Mouse (Mus musculus) embryonic fibroblast, embryonic 13.5 days (primary cell): ENCODE measurements around the gene Obsl1.

Source experiments
- CTCF ChIP-seq: IDR thresholded peaks from 2 replicates; pipeline ENCODE4 v1.5.1; 2011; ENCODE audit warnings: mild to moderate bottlenecking, control low read depth, low read length, moderate library complexity, borderline replicate concordance; ENCODE audit not compliant: insufficient read depth
- POLR2A ChIP-seq: IDR thresholded peaks from 2 replicates; pipeline ENCODE4 v1.6.1; 2011; ENCODE audit warnings: low read depth, mild to moderate bottlenecking, control low read depth, low read length, moderate library complexity

DNA sequence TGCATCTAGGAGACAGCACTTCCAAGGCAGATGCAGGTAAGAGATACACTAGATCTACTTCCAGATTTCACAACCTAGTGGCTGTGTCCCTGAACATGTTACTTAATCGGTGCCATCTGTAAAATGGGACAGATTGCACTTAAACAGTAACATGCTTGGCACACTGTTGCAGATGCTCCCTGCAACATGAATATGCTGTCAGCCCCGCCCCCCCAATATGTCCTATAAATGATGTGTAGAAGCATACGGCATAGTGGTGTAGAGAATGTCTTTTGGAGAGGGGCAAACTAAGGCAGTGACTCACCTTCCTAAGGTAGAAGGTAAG, 28.3 kb downstream of the Obsl1 start:
- TF ChIP-seq POLR2A (no peak), CTCF (no peak)
